Mouse (Mus musculus) cerebellum, adult 2 months (tissue): ENCODE results near the gene Klhdc4.

Experiments used
- CTCF ChIP-seq: fragments of 200-500 bp; IDR thresholded peaks from 2 replicates; pipeline ENCODE4 v1.5.1; 2011; ENCODE audit warnings: low read depth, mild to moderate bottlenecking, control low read depth, low read length, moderate library complexity, borderline replicate concordance; ENCODE audit not compliant: insufficient read depth
- POLR2A ChIP-seq: fragments of 200-500 bp; IDR thresholded peaks from 2 replicates; pipeline ENCODE4 v1.6.1; 2011; ENCODE audit warnings: low read length, control low read depth, borderline replicate concordance; ENCODE audit not compliant: insufficient read depth

- TF ChIP-seq CTCF = no peak
- TF ChIP-seq POLR2A = no peak
Measured at GRCm38 (mm10) chr8:121829777-121830362, 501 bp upstream of the Klhdc4 start.
